Mouse (Mus musculus) cerebellum, adult 2 months (tissue): ENCODE measurements around the gene Gm10142.

Experiments used
- CTCF ChIP-seq: fragments of 200-500 bp; IDR thresholded peaks from 2 replicates; pipeline ENCODE4 v1.5.1; 2011; ENCODE audit warnings: low read depth, mild to moderate bottlenecking, control low read depth, low read length, moderate library complexity, borderline replicate concordance; ENCODE audit not compliant: insufficient read depth
- POLR2A ChIP-seq: fragments of 200-500 bp; IDR thresholded peaks from 2 replicates; pipeline ENCODE4 v1.6.1; 2011; ENCODE audit warnings: low read length, control low read depth, borderline replicate concordance; ENCODE audit not compliant: insufficient read depth

GRCm38 (mm10) chr10:77724855-77725254 lies 9.2 kb downstream of the Gm10142 start:
- TF ChIP-seq POLR2A, result no peak
- TF ChIP-seq CTCF, result no peak
